Mouse (Mus musculus) small intestine, adult 2 months (tissue): ENCODE data around the gene Adamts12.

Source experiments
- CTCF ChIP-seq: fragments of 200-500 bp; IDR thresholded peaks from 2 replicates; pipeline ENCODE4 v1.5.1; 2012; ENCODE audit warnings: low read depth, mild to moderate bottlenecking, control low read depth, inconsistent platforms, low read length, moderate library complexity, mixed read lengths; ENCODE audit not compliant: insufficient replicate concordance, insufficient read length; ENCODE audit errors: extremely low read depth
- POLR2A ChIP-seq: fragments of 200-500 bp; IDR thresholded peaks from 2 replicates; pipeline ENCODE4 v1.6.1; 2012; ENCODE audit warnings: low read depth, mild to moderate bottlenecking, control low read depth, inconsistent platforms, low read length, moderate library complexity

- no peak for TF ChIP-seq CTCF
- no peak for TF ChIP-seq POLR2A
Measured at GRCm38 (mm10) chr15:11165883-11166282, 101.3 kb downstream of the Adamts12 start.
